9 mouse cellular contexts compared by ENCODE assay signal in the genomic region with DNA sequence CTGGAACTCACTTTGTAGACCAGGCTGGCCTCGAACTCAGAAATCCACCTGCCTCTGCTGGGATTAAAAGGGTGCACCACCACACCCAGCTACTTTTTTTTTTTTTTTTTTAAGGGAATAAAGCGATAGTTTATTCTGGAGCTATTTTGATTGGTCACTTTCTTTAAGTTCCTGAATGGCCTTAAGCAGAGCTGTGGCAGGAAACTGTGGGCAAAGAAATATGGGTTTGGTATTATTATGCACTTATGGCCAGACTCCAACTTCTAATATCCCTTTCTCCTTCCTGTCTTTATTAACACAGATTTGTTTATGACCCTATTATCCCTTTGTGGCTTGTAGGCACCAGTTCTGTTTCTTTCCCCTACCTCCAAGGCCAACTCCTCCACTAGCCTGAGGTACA. TPM values are rescaled to one million over a fixed set of nuclear protein-coding genes. Genes with fewer than 3 reads are reported as not detected.
A peak's percentile ranks its signal among the peaks of the same experiment; 100 is the strongest.
DNase-seq lines count a peak whose midpoint lies in the region; ATAC-seq and TF ChIP-seq lines count a peak whose summit lies in the region.
"Had no signal": no experiment of that assay in that cellular context is flagged by ENCODE, and none has a peak within 500 bp of the region (broad histone marks: within the 10 kb centered on the region; RNA-seq: fewer than 3 reads in every experiment).

No protein-coding gene starts in this region.

- no peak for TF ChIP-seq CTCF in lung, embryonic 14.5 days (IDR thresholded peaks at IDR 0.05; ENCODE audit: low read depth)

- H3K36me3 ChIP-seq in forebrain, embryonic 10.5 days (replicated peaks): peaks cover 40% of the 10 kb centered on the region
- H3K36me3 ChIP-seq in forebrain, embryonic 14.5 days (ENCODE audit: control insufficient read depth, insufficient read depth, low read length): peaks cover 13% of the 10 kb centered on the region; the same call in 1 of the 2 replicates
- peaks cover 38% of the 10 kb centered on the region for H3K36me3 ChIP-seq in lung, embryonic 14.5 days (ENCODE audit: insufficient read depth)
- peaks cover 16% of the 10 kb centered on the region for H3K36me3 ChIP-seq in intestine, embryonic 15.5 days
- peaks cover 11% of the 10 kb centered on the region for H3K36me3 ChIP-seq in neural tube, embryonic 13.5 days

- H3K27ac ChIP-seq in forebrain, embryonic 10.5 days: peak overlapping the region; percentile 86
- no peak overlapping the region for H3K27ac ChIP-seq in forebrain, embryonic 14.5 days (ENCODE audit: low read depth, low read length)
- peak overlapping the region; percentile 99 for H3K27ac ChIP-seq in lung, embryonic 14.5 days (ENCODE audit: low read depth)
- peak overlapping the region; percentile 91 for H3K27ac ChIP-seq in intestine, embryonic 15.5 days
- H3K27ac ChIP-seq in neural tube, embryonic 13.5 days (replicated peaks): peak overlapping the region; percentile 71

- H3K4me3 ChIP-seq in forebrain, embryonic 10.5 days: peak overlapping the region; percentile 52
- H3K4me3 ChIP-seq in forebrain, embryonic 14.5 days (ENCODE audit: low read depth, low read length): no peak overlapping the region
- peak overlapping the region; percentile 55 for H3K4me3 ChIP-seq in lung, embryonic 14.5 days (ENCODE audit: low read depth, low read length)
- H3K4me3 ChIP-seq in intestine, embryonic 15.5 days (replicated peaks): peak overlapping the region; percentile 48
- H3K4me3 ChIP-seq in neural tube, embryonic 13.5 days: no peak overlapping the region

- 61% methylated on average over 2 of the region's 2 CpGs for WGBS in forebrain, embryonic 10.5 days
- 86% methylated on average over 2 of the region's 2 CpGs for WGBS in forebrain, embryonic 14.5 days
- WGBS in lung, embryonic 14.5 days: 37% methylated on average over 2 of the region's 2 CpGs
- WGBS in intestine, embryonic 15.5 days: 48% methylated on average over 2 of the region's 2 CpGs
- WGBS in neural tube, embryonic 13.5 days: 42% methylated on average over 2 of the region's 2 CpGs

- no peak for DNase-seq in forebrain, embryonic 10.5 days (ENCODE audit: extremely low spot score, low spot score)
- no peak for DNase-seq in forebrain, embryonic 14.5 days (ENCODE audit: low spot score)
- DNase-seq in lung, embryonic 14.5 days: peak; percentile 15
- DNase-seq in lung, postnatal 36 days: no peak
- DNase-seq in frontal cortex, postnatal 25 days (ENCODE audit: low spot score in 2 of 2): no peak
- DNase-seq in kidney, adult 18-20 months: no peak
- DNase-seq: adrenal gland, postnatal 25 days had no signal

- peaks cover 61% of the 10 kb centered on the region for H3K4me1 ChIP-seq in forebrain, embryonic 10.5 days
- H3K4me1 ChIP-seq in forebrain, embryonic 14.5 days (ENCODE audit: control insufficient read depth, insufficient read depth, low read length): peaks cover 20% of the 10 kb centered on the region
- peaks cover 19% of the 10 kb centered on the region for H3K4me1 ChIP-seq in lung, embryonic 14.5 days (ENCODE audit: insufficient read depth)
- H3K4me1 ChIP-seq in intestine, embryonic 15.5 days (replicated peaks): peaks cover 52% of the 10 kb centered on the region
- peaks cover 64% of the 10 kb centered on the region for H3K4me1 ChIP-seq in neural tube, embryonic 13.5 days (replicated peaks)

- no peaks in the 10 kb centered on the region for H3K27me3 ChIP-seq in forebrain, embryonic 10.5 days (ENCODE audit: poor library complexity, severe bottlenecking)
- no peaks in the 10 kb centered on the region for H3K27me3 ChIP-seq in forebrain, embryonic 14.5 days (replicated peaks; ENCODE audit: control insufficient read depth, insufficient read depth, low read length)
- no peaks in the 10 kb centered on the region for H3K27me3 ChIP-seq in lung, embryonic 14.5 days (ENCODE audit: insufficient read depth, low read length)
- no peaks in the 10 kb centered on the region for H3K27me3 ChIP-seq in intestine, embryonic 15.5 days (replicated peaks)
- H3K27me3 ChIP-seq in neural tube, embryonic 13.5 days: no peaks in the 10 kb centered on the region

- ATAC-seq in forebrain, embryonic 14.5 days: no peak
- no peak for ATAC-seq in lung, embryonic 14.5 days (ENCODE audit: insufficient read depth)
- no peak for ATAC-seq in intestine, embryonic 15.5 days
- ATAC-seq in neural tube, embryonic 13.5 days (ENCODE audit: low read depth): no peak

- H3K4me2 ChIP-seq in forebrain, embryonic 14.5 days (ENCODE audit: low read length): no peak overlapping the region
- H3K4me2 ChIP-seq in lung, embryonic 14.5 days: peak overlapping the region; percentile 86
- H3K4me2 ChIP-seq in intestine, embryonic 15.5 days (replicated peaks): peak overlapping the region; percentile 84
- H3K4me2 ChIP-seq in neural tube, embryonic 13.5 days: peak overlapping the region; percentile 89

- H3K9me3 ChIP-seq in forebrain, embryonic 10.5 days: no peaks in the 10 kb centered on the region
- H3K9me3 ChIP-seq in forebrain, embryonic 14.5 days (replicated peaks; ENCODE audit: control insufficient read depth, low read length): no peaks in the 10 kb centered on the region
- no peaks in the 10 kb centered on the region for H3K9me3 ChIP-seq in lung, embryonic 14.5 days (ENCODE audit: low read depth, low read length)
- no peaks in the 10 kb centered on the region for H3K9me3 ChIP-seq in intestine, embryonic 15.5 days
- H3K9me3 ChIP-seq in neural tube, embryonic 13.5 days: no peaks in the 10 kb centered on the region

- H3K9ac ChIP-seq in forebrain, embryonic 14.5 days (ENCODE audit: low read length): no peak overlapping the region
- 0 out of 2 replicates have a peak overlapping the region, but pooled peaks have one; percentile 10 for H3K9ac ChIP-seq in lung, embryonic 14.5 days
- H3K9ac ChIP-seq in intestine, embryonic 15.5 days: no peak overlapping the region
- no peak overlapping the region for H3K9ac ChIP-seq in neural tube, embryonic 13.5 days

RNA-seq across cellular contexts. Expression of gene Shc1, which starts 2.2 kb away (rescaled TPM):
- 49.4 and 53.2 TPM in 2 replicates for polyA plus RNA-seq in forebrain, embryonic 10.5 days (2016; fragmentation: Nextera tagmentation; extraction: Ambion mirVana)
- 9.9 and 11.8 TPM in 2 replicates for polyA plus RNA-seq in forebrain, embryonic 14.5 days (2014; fragmentation: Nextera tagmentation; extraction: Ambion mirVana)
- 69.5 and 75.2 TPM in 2 replicates for polyA plus RNA-seq in lung, embryonic 14.5 days (2014; fragmentation: Nextera tagmentation; extraction: Ambion mirVana)
- 85.6 and 87.3 TPM in 2 replicates for polyA plus RNA-seq in intestine, embryonic 15.5 days (2015; fragmentation: Nextera tagmentation; extraction: Ambion mirVana)
- 41.8 and 45.1 TPM in 2 replicates for polyA plus RNA-seq in neural tube, embryonic 13.5 days (2015; fragmentation: Nextera tagmentation; extraction: Ambion mirVana)

RNA-seq across cellular contexts. Expression of gene Cks1b, which starts 2.2 kb away (rescaled TPM):
- 681 and 720 TPM in 2 replicates for polyA plus RNA-seq in forebrain, embryonic 10.5 days (2016; fragmentation: Nextera tagmentation; extraction: Ambion mirVana)
- 200 and 269 TPM in 2 replicates for polyA plus RNA-seq in forebrain, embryonic 14.5 days (2014; fragmentation: Nextera tagmentation; extraction: Ambion mirVana)
- 655 and 692 TPM in 2 replicates for polyA plus RNA-seq in lung, embryonic 14.5 days (2014; fragmentation: Nextera tagmentation; extraction: Ambion mirVana)
- polyA plus RNA-seq in intestine, embryonic 15.5 days (2015; fragmentation: Nextera tagmentation; extraction: Ambion mirVana): 383 and 386 TPM in 2 replicates
- polyA plus RNA-seq in neural tube, embryonic 13.5 days (2015; fragmentation: Nextera tagmentation; extraction: Ambion mirVana): 110 and 144 TPM in 2 replicates

RNA-seq across cellular contexts. Expression of gene Flad1, which starts 8.8 kb away (rescaled TPM):
- polyA plus RNA-seq in forebrain, embryonic 10.5 days (2016; fragmentation: Nextera tagmentation; extraction: Ambion mirVana): 27.0 and 29.8 TPM in 2 replicates
- 34.9 and 41.0 TPM in 2 replicates for polyA plus RNA-seq in forebrain, embryonic 14.5 days (2014; fragmentation: Nextera tagmentation; extraction: Ambion mirVana)
- 18.1 and 18.2 TPM in 2 replicates for polyA plus RNA-seq in lung, embryonic 14.5 days (2014; fragmentation: Nextera tagmentation; extraction: Ambion mirVana)
- polyA plus RNA-seq in intestine, embryonic 15.5 days (2015; fragmentation: Nextera tagmentation; extraction: Ambion mirVana): 32.9 and 33.3 TPM in 2 replicates
- polyA plus RNA-seq in neural tube, embryonic 13.5 days (2015; fragmentation: Nextera tagmentation; extraction: Ambion mirVana): 30.7 and 33.2 TPM in 2 replicates

RNA-seq across cellular contexts. Expression of gene Pygo2, which starts 9.6 kb away (rescaled TPM):
- 34.9 and 40.9 TPM in 2 replicates for polyA plus RNA-seq in forebrain, embryonic 10.5 days (2016; fragmentation: Nextera tagmentation; extraction: Ambion mirVana)
- 35.2 and 41.1 TPM in 2 replicates for polyA plus RNA-seq in forebrain, embryonic 14.5 days (2014; fragmentation: Nextera tagmentation; extraction: Ambion mirVana)
- polyA plus RNA-seq in lung, embryonic 14.5 days (2014; fragmentation: Nextera tagmentation; extraction: Ambion mirVana): 54.0 and 56.8 TPM in 2 replicates
- polyA plus RNA-seq in intestine, embryonic 15.5 days (2015; fragmentation: Nextera tagmentation; extraction: Ambion mirVana): 32.7 and 33.2 TPM in 2 replicates
- polyA plus RNA-seq in neural tube, embryonic 13.5 days (2015; fragmentation: Nextera tagmentation; extraction: Ambion mirVana): 40.4 and 47.7 TPM in 2 replicates

RNA-seq across cellular contexts. Expression of gene Pbxip1, which starts 16.1 kb away (rescaled TPM):
- polyA plus RNA-seq in forebrain, embryonic 10.5 days (2016; fragmentation: Nextera tagmentation; extraction: Ambion mirVana): 16.4 and 16.6 TPM in 2 replicates
- 7.7 and 8.3 TPM in 2 replicates for polyA plus RNA-seq in forebrain, embryonic 14.5 days (2014; fragmentation: Nextera tagmentation; extraction: Ambion mirVana)
- polyA plus RNA-seq in lung, embryonic 14.5 days (2014; fragmentation: Nextera tagmentation; extraction: Ambion mirVana): 13.6 and 14.7 TPM in 2 replicates
- polyA plus RNA-seq in intestine, embryonic 15.5 days (2015; fragmentation: Nextera tagmentation; extraction: Ambion mirVana): 39.2 and 40.2 TPM in 2 replicates
- 15.6 and 17.0 TPM in 2 replicates for polyA plus RNA-seq in neural tube, embryonic 13.5 days (2015; fragmentation: Nextera tagmentation; extraction: Ambion mirVana)

Comparison
In these comparisons a context has a peak if more than half of its experiments do, and no peak if none do; other contexts are left out.
1. H3K4me3 ChIP-seq: peak in forebrain, embryonic 10.5 days (single experiment), lung, embryonic 14.5 days (single experiment) and intestine, embryonic 15.5 days (single experiment); none in forebrain, embryonic 14.5 days (single experiment) and neural tube, embryonic 13.5 days (single experiment).